Mouse (Mus musculus): ENCODE data around the gene Fam187a. TPM values are rescaled to one million over a fixed set of nuclear protein-coding genes. Genes with fewer than 3 reads are reported as not detected.

Gene Fam187a
- total and polyA plus RNA-seq, 3 experiments = 0.08 TPM; not detected in 1

GRCm38 (mm10) chr11:102880585-102881313 is 4.2 kb upstream of the Fam187a start, which contains the start of the genes Eftud2 and Ccdc103 (continued):
- TF ChIP-seq SIN3A (IDR thresholded peaks at IDR 0.05; ENCODE audit: low read length) (peak; percentile 99), POLR2AphosphoS5 (IDR thresholded peaks at IDR 0.05; ENCODE audit: borderline replicate concordance, low read depth, low read length) (no peak), ZNF384 (IDR thresholded peaks at IDR 0.05; ENCODE audit: low read depth, low read length) (no peak)

- peaks cover 25% of the 10 kb centered on the region for H3K79me2 ChIP-seq (ENCODE audit: control insufficient read depth, insufficient read depth, low read length, poor library complexity)
- peak overlapping the region; percentile 90 for H3K27ac ChIP-seq (ENCODE audit: control insufficient read depth, low read depth, low read length)
- peak overlapping the region; percentile 40 to 68 for H3K4me3 ChIP-seq (ENCODE audit: control insufficient read depth in 1 of 2, insufficient read depth in 1 of 2, low read depth in 2 of 2, low read length in 2 of 2)
- no peaks in the 10 kb centered on the region for H3K9me3 ChIP-seq (replicated peaks; ENCODE audit: insufficient read depth, low read length)
- no peaks in the 10 kb centered on the region for H3K27me3 ChIP-seq (ENCODE audit: control insufficient read depth in 1 of 2, insufficient read depth in 2 of 2, low read length in 2 of 2)
- H3K36me3 ChIP-seq (ENCODE audit: control insufficient read depth in 1 of 2, insufficient read depth in 2 of 2, low read length in 2 of 2) = peaks cover 7 to 22% of the 10 kb centered on the region in 2 experiments
- peak overlapping the region; percentile 89 for H3K9ac ChIP-seq (ENCODE audit: control insufficient read depth, low read depth, low read length, poor library complexity, severe bottlenecking)
- DNase-seq (ENCODE audit: low read depth, low spot score) = peak; percentile 79
- no peak for TF ChIP-seq TCF12 (IDR thresholded peaks at IDR 0.05; ENCODE audit: low read depth, low read length)
- peak; percentile 57; the same call in 1 of the 2 replicates for TF ChIP-seq ETS1 (IDR thresholded peaks at IDR 0.05; ENCODE audit: low read depth, low read length)
- TF ChIP-seq MXI1 (IDR thresholded peaks at IDR 0.05; ENCODE audit: low read depth, low read length) = peak; percentile 44; the same call in 1 of the 2 replicates
- peak; percentile 1; the same call in 1 of the 2 replicates for TF ChIP-seq MYC (IDR thresholded peaks at IDR 0.05; ENCODE audit: low read depth, low read length)
- TF ChIP-seq MAZ (IDR thresholded peaks at IDR 0.05; ENCODE audit: low read depth, low read length) = no peak
- 0 out of 2 replicates have a peak, but pooled peaks have one; percentile 25 for TF ChIP-seq USF1 (IDR thresholded peaks at IDR 0.05; ENCODE audit: low read depth, low read length)
- TF ChIP-seq SIN3A (IDR thresholded peaks at IDR 0.05; ENCODE audit: low read length) = peak; percentile 45; the same call in 1 of the 2 replicates
- no peak for TF ChIP-seq NELFE (IDR thresholded peaks at IDR 0.05; ENCODE audit: low read depth, low read length)
- peak; percentile 75 for TF ChIP-seq GATA1 (IDR thresholded peaks at IDR 0.05; ENCODE audit: low read depth, low read length)
- peak; percentile 47; the same call in 1 of the 2 replicates for TF ChIP-seq TBP (IDR thresholded peaks at IDR 0.05; ENCODE audit: low read depth, low read length)
- peak; percentile 65 to 66; a peak in 3 of 4 replicates for TF ChIP-seq EP300 (IDR thresholded peaks at IDR 0.05; ENCODE audit: low read depth in 1 of 2, low read length in 2 of 2)
- no peak for TF ChIP-seq NRF1 (IDR thresholded peaks at IDR 0.05; ENCODE audit: insufficient read depth, low read depth, low read length, poor library complexity, severe bottlenecking)
- TF ChIP-seq ELF1 (IDR thresholded peaks at IDR 0.05; ENCODE audit: low read depth, low read length) = peak; percentile 41; the same call in 1 of the 2 replicates
- peak; percentile 56; the same call in 1 of the 2 replicates for TF ChIP-seq HCFC1 (IDR thresholded peaks at IDR 0.05; ENCODE audit: low read depth, low read length)
- peak; percentile 78 for TF ChIP-seq RCOR1 (IDR thresholded peaks at IDR 0.05; ENCODE audit: low read depth, low read length)
- TF ChIP-seq ZNF384 (IDR thresholded peaks at IDR 0.05; ENCODE audit: low read depth, low read length) = peak; percentile 77
- no peak for TF ChIP-seq ZC3H11A (IDR thresholded peaks at IDR 0.05; ENCODE audit: low read depth, low read length)
- peaks cover 0 to 28% of the 10 kb centered on the region in 2 experiments; a peak in 3 of 4 replicates for H3K4me1 ChIP-seq (ENCODE audit: control insufficient read depth in 1 of 2, insufficient read depth in 2 of 2, low read length in 2 of 2)
Observed at GRCm38 (mm10) chr11:102881314-102882198, 3.4 kb upstream of the Fam187a start.

Data from MEL (cell line).